Mouse (Mus musculus): ENCODE results near the gene Fbxl19.

Gene Fbxl19

GRCm38 (mm10) chr7:127744366-127745045, at the start of gene Fbxl19:
Gene Fbxl19 (plus strand): TSS chr7:127744543.
- in situ Hi-C loops (cut with MboI; ENCODE audit: low sequenced_read_pairs): no loop called here

- in situ Hi-C loops (cut with MboI; ENCODE audit: low sequenced_read_pairs): no loop called here
Measured at GRCm38 (mm10) chr7:127698986-127699385, 45.4 kb upstream of the Fbxl19 start.

GRCm38 (mm10) chr7:127700712-127701331, 43.5 kb upstream of the Fbxl19 start:
- in situ Hi-C loops (cut with MboI; ENCODE audit: low sequenced_read_pairs): no loop called here

DNA sequence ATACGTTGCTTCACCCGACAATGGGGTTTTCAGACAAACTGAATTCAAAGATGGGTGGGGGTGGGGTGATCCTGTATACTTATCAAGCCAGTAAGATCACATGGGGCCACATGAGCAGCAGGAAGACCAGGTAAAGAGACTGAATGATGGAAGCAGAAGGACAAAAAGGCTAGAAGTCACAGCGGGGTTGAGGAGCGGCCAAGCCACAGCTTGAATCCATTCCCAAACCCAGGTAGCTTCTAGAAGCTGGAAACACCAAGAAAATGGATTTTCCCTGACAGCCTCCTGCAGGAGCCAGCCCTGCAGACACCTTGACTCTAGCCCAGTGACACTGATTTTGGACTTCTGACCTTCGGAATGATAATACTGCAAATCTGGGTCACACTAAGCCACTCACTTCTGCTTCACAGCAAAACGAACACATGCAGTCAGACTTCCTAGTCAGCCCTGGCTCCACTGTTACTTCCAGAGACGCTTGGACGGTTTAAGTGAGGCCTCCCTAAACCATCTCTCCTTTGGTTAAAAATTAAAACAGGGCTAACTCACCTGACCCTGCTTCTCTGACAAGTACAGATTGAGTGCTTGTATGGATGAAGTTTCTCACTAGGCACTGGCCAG, 40.7 kb upstream of the Fbxl19 start:
- in situ Hi-C loops (cut with MboI; ENCODE audit: low sequenced_read_pairs): no loop called here

- in situ Hi-C loops (cut with MboI; ENCODE audit: low sequenced_read_pairs): no loop called here
Measured at GRCm38 (mm10) chr7:127704598-127704997, 39.7 kb upstream of the Fbxl19 start.

- in situ Hi-C loops (cut with MboI; ENCODE audit: low sequenced_read_pairs): no loop called here
Measured at GRCm38 (mm10) chr7:127705706-127706105, 38.6 kb upstream of the Fbxl19 start.

- in situ Hi-C loops (cut with MboI; ENCODE audit: low sequenced_read_pairs): no loop called here
Measured at GRCm38 (mm10) chr7:127707045-127707956, 37.0 kb upstream of the Fbxl19 start.

GRCm38 (mm10) chr7:127707957-127708206, 36.5 kb upstream of the Fbxl19 start:
- in situ Hi-C loops (cut with MboI; ENCODE audit: low sequenced_read_pairs): no loop called here

DNA sequence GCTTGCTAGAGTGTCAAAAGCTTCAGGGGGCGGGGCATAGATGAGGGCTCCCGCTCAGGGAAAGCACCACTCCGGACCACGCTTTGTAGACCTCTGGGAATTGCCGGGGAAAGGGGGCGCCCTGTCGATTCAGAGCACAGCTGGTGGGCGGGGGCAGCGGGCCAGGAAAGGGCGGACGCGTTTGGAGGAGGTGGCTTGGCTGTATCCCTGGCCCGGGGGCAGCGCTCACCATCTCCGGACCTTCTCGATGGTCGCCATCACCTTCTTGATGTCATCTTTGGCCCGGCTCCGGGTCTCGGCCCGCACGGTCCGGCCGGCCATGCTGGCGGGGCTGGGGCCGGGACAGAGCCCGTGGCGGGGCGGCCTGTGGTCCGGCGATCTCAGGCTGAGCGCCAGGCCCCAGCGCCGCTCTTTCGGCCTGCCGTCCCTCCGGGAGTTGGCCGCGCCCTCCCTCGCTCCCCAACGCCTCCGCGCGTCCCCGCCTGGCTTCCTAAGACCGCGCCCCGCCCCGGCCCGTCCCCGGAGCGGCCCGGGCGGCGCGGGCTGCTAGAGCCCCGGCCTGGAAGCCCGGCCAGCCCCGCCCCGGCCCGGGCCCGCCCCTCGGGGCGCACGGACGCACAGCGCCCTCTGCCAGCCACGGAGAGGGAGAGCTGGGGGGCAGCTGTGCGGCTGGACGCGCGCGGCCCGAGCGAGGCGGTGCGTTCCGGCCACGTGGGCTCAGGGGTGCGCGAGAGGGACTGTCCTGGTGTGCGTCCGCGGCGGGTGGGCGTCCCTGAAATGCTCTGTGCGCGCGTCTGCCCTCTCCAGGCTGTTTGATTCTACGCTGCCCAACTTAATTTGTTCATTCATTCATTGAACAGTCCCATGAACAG, 35.9 kb upstream of the Fbxl19 start, which contains the start of gene Bcl7c:
Gene Bcl7c, minus strand, starts transcription at position 727 of the 872 bp plus-strand sequence.
- in situ Hi-C loops (cut with MboI; ENCODE audit: low sequenced_read_pairs): no loop called here

GRCm38 (mm10) chr7:127709261-127709979, 34.9 kb upstream of the Fbxl19 start:
- in situ Hi-C loops (cut with MboI; ENCODE audit: low sequenced_read_pairs): no loop called here

GRCm38 (mm10) chr7:127711031-127711430, 33.3 kb upstream of the Fbxl19 start:
- in situ Hi-C loops (cut with MboI; ENCODE audit: low sequenced_read_pairs): no loop called here

GRCm38 (mm10) chr7:127711456-127711855, 32.9 kb upstream of the Fbxl19 start:
- in situ Hi-C loops (cut with MboI; ENCODE audit: low sequenced_read_pairs): no loop called here

GRCm38 (mm10) chr7:127712461-127713385, 31.6 kb upstream of the Fbxl19 start, which contains the start of gene Ctf1:
Gene Ctf1 (plus strand): TSS chr7:127712736.
- in situ Hi-C loops (cut with MboI; ENCODE audit: low sequenced_read_pairs): no loop called here

- in situ Hi-C loops (cut with MboI; ENCODE audit: low sequenced_read_pairs): no loop called here
Measured at GRCm38 (mm10) chr7:127714816-127715215, 29.5 kb upstream of the Fbxl19 start.

DNA sequence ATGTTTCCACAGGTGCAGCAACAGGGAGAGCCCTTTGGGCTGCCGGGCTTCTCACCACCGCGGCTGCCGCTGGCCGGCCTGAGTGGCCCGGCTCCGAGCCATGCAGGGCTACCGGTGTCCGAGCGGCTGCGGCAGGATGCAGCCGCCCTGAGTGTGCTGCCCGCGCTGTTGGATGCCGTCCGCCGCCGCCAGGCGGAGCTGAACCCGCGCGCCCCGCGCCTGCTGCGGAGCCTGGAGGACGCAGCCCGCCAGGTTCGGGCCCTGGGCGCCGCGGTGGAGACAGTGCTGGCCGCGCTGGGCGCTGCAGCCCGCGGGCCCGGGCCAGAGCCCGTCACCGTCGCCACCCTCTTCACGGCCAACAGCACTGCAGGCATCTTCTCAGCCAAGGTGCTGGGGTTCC, 27.4 kb upstream of the Fbxl19 start:
- in situ Hi-C loops (cut with MboI; ENCODE audit: low sequenced_read_pairs): no loop called here

GRCm38 (mm10) chr7:127718339-127718738, 26.0 kb upstream of the Fbxl19 start:
- in situ Hi-C loops (cut with MboI; ENCODE audit: low sequenced_read_pairs): no loop called here

- in situ Hi-C loops (cut with MboI; ENCODE audit: low sequenced_read_pairs): no loop called here
Measured at GRCm38 (mm10) chr7:127719258-127719657, 25.1 kb upstream of the Fbxl19 start.

GRCm38 (mm10) chr7:127725490-127725889, 18.9 kb upstream of the Fbxl19 start:
- in situ Hi-C loops (cut with MboI; ENCODE audit: low sequenced_read_pairs): no loop called here

- in situ Hi-C loops (cut with MboI; ENCODE audit: low sequenced_read_pairs): no loop called here
Measured at GRCm38 (mm10) chr7:127725924-127726323, 18.4 kb upstream of the Fbxl19 start.

Data from CH12F3 (cell line).